Mouse (Mus musculus) stomach, embryonic 16.5 days (tissue): ENCODE measurements around the gene Tmem116. TPM values are rescaled to one million over a fixed set of nuclear protein-coding genes. Genes with fewer than 3 reads are reported as not detected.

Experiments
- ATAC-seq: fragments of 200-750 bp; cut with Nextera tagmentation; 2 replicates; pipeline ENCODE4 v1.8.0; 2017; ENCODE audit warnings: moderate number of reproducible peaks, moderate TSS enrichment; ENCODE audit not compliant: insufficient read depth, low FRiP score
- H3K27ac ChIP-seq: fragments of 300-500 bp; sonication (generic); 2 replicates; pipeline ENCODE4 v1.5.1; 2014; ENCODE audit warnings: low read length
- H3K27me3 ChIP-seq: fragments of 300-500 bp; sonication (generic); 2 replicates; pipeline ENCODE4 v1.6.1; 2014; ENCODE audit warnings: low read length, control low read depth, mixed read lengths; ENCODE audit not compliant: control insufficient read depth, insufficient read depth
- H3K36me3 ChIP-seq: fragments of 300-500 bp; sonication (generic); 2 replicates; pipeline ENCODE4 v1.6.1; 2014; ENCODE audit warnings: low read length; ENCODE audit not compliant: control insufficient read depth, insufficient read depth
- H3K4me1 ChIP-seq: fragments of 300-500 bp; sonication (generic); 2 replicates; pipeline ENCODE4 v1.6.1; 2014; ENCODE audit warnings: low read length, control low read depth, mixed read lengths; ENCODE audit not compliant: control insufficient read depth, insufficient read depth
- H3K4me2 ChIP-seq: fragments of 300-500 bp; sonication (generic); 2 replicates; pipeline ENCODE4 v1.6.1; 2014; ENCODE audit warnings: low read depth, low read length, mixed read lengths
- H3K4me3 ChIP-seq: fragments of 300-500 bp; sonication (generic); replicated peaks from 2 replicates; pipeline ENCODE4 v1.5.1; 2014; ENCODE audit warnings: mild to moderate bottlenecking, low read length
- H3K9ac ChIP-seq: fragments of 300-500 bp; sonication (generic); 2 replicates; pipeline ENCODE4 v1.6.1; 2014; ENCODE audit warnings: low read length
- H3K9me3 ChIP-seq: fragments of 300-500 bp; sonication (generic); replicated peaks from 2 replicates; pipeline ENCODE4 v1.6.1; 2016; ENCODE audit warnings: low read length, control low read depth; ENCODE audit not compliant: control insufficient read depth
- WGBS: fragments of 180-500 bp; shearing (Covaris S2); extraction: QIAGEN DNeasy Blood & Tissue Kit; methylation state at CpG from one replicate; pipeline ENCODE4 v1.1.7; 2014; 5-methylcytosine and 5-hydroxymethylcytosine counted together
- polyA plus RNA-seq: library from polyadenylated mRNA; unstranded; fragments of >200 nt; fragmentation: Nextera tagmentation; extraction: Ambion mirVana; gene quantifications from 2 replicates; pipeline ENCODE4 v1.2.1, GENCODE M21; 2015

Gene Tmem116
- polyA plus RNA-seq: 3.5 and 4.5 TPM in 2 replicates

DNA sequence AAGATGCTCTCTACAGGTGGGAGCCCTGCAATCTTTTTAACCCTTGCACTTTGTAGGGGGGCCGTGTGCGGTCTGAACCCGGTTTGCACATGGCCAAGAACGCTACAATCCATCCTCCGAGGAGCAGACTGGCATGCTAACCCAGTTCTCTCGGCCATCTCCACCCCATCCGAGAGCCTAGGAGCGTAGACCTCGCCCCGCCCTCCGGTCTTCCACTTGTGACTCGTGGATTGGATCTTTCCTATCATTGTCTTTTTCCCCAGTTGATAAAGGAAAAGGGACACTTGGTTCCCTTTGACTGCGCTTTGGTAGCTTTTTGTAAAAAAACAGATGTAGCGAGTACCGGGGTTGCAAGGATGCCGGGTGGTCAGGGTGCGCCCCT is at the start of gene Tmem116:
Tmem116 (plus strand) TSS at position 250 of the 382 bp plus-strand sequence.
- Histone ChIP-seq H3K36me3 (0 out of 2 replicates have a peak, but pooled peaks cover 7% of the 10 kb centered on the region), H3K4me2 (peak within 1 kb of the TSS; percentile 94), H3K9me3 (no peaks in the 10 kb centered on the region), H3K27ac (peak within 1 kb of the TSS; percentile 97), H3K27me3 (no peaks in the 10 kb centered on the region), H3K9ac (peak within 1 kb of the TSS; percentile 98), H3K4me1 (peaks cover 17% of the 10 kb centered on the region), H3K4me3 (peak within 1 kb of the TSS; percentile 81)
- WGBS: under 1% methylated on average over 17 of the region's 17 CpGs
- ATAC-seq: no peak

DNA sequence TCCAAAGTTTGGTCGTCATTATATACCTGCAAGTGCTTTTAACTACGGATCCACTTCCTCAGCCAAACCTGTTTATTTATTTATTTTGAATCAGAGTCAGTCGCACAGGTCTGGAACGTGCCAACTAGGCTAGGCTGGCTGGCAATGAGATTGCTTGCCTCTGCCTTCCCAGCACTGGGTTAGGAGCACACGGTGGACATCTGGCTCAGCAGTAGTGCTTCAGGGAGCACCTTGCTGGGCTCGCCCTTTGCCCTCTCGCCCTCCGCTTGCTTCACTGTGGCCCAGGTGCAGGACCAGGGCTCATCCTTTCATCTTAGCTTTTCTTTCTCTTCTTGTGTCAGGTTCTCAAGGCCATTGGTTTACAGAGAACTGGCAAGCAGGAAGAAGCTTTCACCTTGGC is 43.8 kb upstream of the Tmem116 start:
- Histone ChIP-seq H3K4me2 (no peak overlapping the region), H3K27ac (no peak overlapping the region), H3K36me3 (peaks cover 14% of the 10 kb centered on the region; the same call in 1 of the 2 replicates), H3K27me3 (no peaks in the 10 kb centered on the region), H3K4me1 (no peaks in the 10 kb centered on the region), H3K9ac (no peak overlapping the region), H3K9me3 (no peaks in the 10 kb centered on the region), H3K4me3 (no peak overlapping the region)
- WGBS: 87% methylated on average over 8 of the region's 8 CpGs
- ATAC-seq: no peak

DNA sequence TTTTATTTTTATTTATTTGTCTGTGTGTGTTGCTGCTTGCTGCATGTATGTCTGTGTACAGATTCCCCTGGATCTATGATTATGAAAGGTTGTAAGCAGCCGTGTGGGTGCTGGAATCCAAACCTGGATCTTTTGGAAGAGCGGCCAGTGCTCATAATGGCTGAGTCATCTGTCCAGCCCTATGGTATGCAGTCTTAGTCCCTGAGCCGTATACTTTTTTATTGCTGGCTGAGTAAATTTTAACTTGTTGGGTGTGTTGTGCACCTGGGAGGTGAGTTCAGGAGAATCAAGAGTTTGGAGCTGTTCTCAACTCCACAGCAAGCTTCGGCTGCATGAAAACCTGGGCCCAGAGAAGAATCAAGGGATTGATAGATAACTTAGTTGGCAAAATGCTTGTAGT is 40.7 kb upstream of the Tmem116 start:
- H3K4me2 ChIP-seq: no peak overlapping the region
- H3K4me1 ChIP-seq: no peaks in the 10 kb centered on the region
- H3K9ac ChIP-seq: no peak overlapping the region
- no peaks in the 10 kb centered on the region for H3K27me3 ChIP-seq
- ATAC-seq: no peak
- H3K27ac ChIP-seq: no peak overlapping the region
- H3K4me3 ChIP-seq: no peak overlapping the region
- no peaks in the 10 kb centered on the region for H3K9me3 ChIP-seq
- WGBS: 86% methylated on average over 4 of the region's 4 CpGs
- H3K36me3 ChIP-seq: peaks cover 18% of the 10 kb centered on the region

DNA sequence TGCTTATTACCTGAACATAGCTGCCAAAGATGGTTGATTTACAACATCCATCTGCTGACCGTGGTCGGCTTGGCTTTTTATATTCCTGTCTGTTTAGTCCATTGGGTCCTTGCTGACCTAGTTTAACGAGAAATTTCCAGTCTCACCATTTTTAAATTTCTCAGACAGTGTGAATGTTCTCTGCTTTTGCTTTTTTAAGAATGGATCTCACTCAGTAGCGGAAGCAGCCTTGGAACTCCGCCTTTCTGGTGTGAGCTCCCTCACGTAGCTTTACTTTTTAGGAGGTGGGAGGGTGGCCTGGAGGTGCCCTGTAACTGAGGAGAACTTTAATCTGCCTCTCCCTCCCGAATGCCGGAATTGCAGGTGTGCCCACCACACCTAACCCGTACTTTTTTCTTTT is 31.0 kb upstream of the Tmem116 start:
- 0 out of 2 replicates have a peak, but pooled peaks cover 4% of the 10 kb centered on the region for H3K9me3 ChIP-seq
- 88% methylated on average over 9 of the region's 9 CpGs for WGBS
- ATAC-seq: no peak
- H3K36me3 ChIP-seq: peaks cover 31% of the 10 kb centered on the region
- H3K4me1 ChIP-seq: no peaks in the 10 kb centered on the region
- no peak overlapping the region for H3K27ac ChIP-seq
- no peaks in the 10 kb centered on the region for H3K27me3 ChIP-seq
- no peak overlapping the region for H3K4me2 ChIP-seq
- no peak overlapping the region for H3K9ac ChIP-seq
- no peak overlapping the region for H3K4me3 ChIP-seq

DNA sequence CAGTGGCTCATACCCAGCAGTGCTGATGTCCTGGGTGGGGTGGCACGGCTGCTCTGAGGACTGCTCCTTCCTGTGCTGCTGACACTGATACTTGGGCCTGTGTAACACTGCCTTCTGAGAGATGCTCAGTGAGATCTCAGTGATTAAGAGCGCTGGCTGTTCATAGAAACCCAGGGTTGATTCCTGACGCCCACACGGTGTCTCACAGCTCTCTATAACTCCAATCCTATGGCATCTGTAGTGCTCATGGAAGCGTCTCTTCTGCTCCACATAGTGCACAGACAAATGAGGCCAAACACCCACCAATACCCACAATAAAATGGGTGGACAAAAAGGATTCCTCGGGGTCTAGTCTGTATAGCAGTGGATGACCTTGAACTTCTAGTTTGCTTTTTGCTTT is 28.9 kb upstream of the Tmem116 start:
- Histone ChIP-seq H3K4me3 (no peak overlapping the region), H3K36me3 (peaks cover 31% of the 10 kb centered on the region), H3K4me1 (no peaks in the 10 kb centered on the region), H3K27ac (no peak overlapping the region), H3K27me3 (no peaks in the 10 kb centered on the region), H3K9me3 (no peaks in the 10 kb centered on the region), H3K4me2 (no peak overlapping the region), H3K9ac (no peak overlapping the region)
- WGBS: 91% methylated on average over 6 of the region's 6 CpGs
- ATAC-seq: no peak

DNA sequence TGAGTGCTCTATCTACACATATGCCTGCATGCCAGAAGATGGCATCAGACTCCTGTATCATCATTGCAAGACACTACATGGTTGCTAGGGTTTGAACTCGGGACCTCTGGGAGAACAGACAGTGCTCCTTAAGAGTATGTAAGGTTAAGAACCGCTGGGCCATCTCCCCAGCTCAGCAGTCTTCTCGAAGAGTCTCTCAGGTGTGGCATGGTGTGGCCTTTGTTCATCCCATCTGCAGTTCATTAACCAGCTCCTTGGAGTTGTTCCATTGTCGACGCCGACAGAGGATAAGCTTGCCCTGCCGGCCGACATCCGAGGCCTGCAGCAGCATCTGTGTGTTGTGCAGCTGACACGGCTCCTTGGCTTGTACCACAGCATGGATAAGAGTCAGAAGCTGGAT is 28.4 kb upstream of the Tmem116 start:
- WGBS: 92% methylated on average over 10 of the region's 10 CpGs
- no peak overlapping the region for H3K4me3 ChIP-seq
- H3K4me1 ChIP-seq: no peaks in the 10 kb centered on the region
- no peak overlapping the region for H3K4me2 ChIP-seq
- H3K27me3 ChIP-seq: no peaks in the 10 kb centered on the region
- ATAC-seq: no peak
- H3K36me3 ChIP-seq: peaks cover 29% of the 10 kb centered on the region
- no peaks in the 10 kb centered on the region for H3K9me3 ChIP-seq
- no peak overlapping the region for H3K27ac ChIP-seq
- no peak overlapping the region for H3K9ac ChIP-seq

DNA sequence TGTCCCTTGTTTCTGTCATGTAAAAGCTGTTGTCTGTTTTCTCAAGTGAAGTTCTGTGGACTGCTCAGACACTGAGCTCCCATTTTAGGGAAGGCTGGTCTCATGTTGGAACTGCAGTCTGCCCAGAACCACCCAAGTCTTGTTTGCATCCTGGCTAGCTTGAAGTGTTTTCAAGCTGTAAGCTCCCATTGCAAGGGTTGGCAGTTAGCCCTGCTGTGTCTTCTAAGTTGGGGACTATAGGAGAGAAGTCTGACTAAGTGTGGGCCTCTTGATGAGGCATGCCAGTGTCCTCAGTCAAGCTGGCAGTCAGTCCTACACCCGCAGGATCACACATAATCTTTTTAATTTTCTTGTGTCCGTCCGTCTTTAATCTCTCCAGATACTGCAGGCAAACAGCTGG is 22.7 kb upstream of the Tmem116 start:
- no peak for ATAC-seq
- Histone ChIP-seq H3K4me2 (no peak overlapping the region), H3K4me1 (no peaks in the 10 kb centered on the region), H3K9me3 (no peaks in the 10 kb centered on the region), H3K9ac (no peak overlapping the region), H3K4me3 (no peak overlapping the region), H3K36me3 (peaks cover 51% of the 10 kb centered on the region), H3K27ac (no peak overlapping the region), H3K27me3 (no peaks in the 10 kb centered on the region)
- 93% methylated on average over 3 of the region's 3 CpGs for WGBS

DNA sequence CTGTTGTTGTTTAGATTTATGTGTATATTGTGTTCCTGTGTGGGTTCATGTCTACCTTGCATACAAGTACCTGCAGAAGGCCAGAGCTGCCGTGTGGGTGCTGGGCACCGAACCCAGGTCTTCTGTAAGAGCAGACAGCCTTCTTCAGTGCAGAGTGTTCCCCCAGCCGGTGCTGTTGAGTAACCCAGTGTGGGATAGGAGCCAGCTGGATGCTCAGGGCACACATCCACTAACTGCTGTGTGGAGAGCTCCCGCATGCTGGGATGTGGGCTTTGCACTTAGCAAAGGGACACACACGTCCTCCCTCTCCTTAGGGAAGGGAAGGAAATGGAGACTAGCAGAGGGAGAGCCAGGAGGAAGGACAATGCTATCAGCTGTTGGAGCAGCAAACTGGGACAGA is 13.6 kb upstream of the Tmem116 start:
- H3K9ac ChIP-seq: no peak overlapping the region
- H3K4me3 ChIP-seq: no peak overlapping the region
- no peaks in the 10 kb centered on the region for H3K9me3 ChIP-seq
- WGBS: 74% methylated on average over 5 of the region's 5 CpGs
- H3K27me3 ChIP-seq: no peaks in the 10 kb centered on the region
- H3K4me2 ChIP-seq: no peak overlapping the region
- no peaks in the 10 kb centered on the region for H3K4me1 ChIP-seq
- H3K27ac ChIP-seq: no peak overlapping the region
- ATAC-seq: no peak
- H3K36me3 ChIP-seq: peaks cover 17% of the 10 kb centered on the region

DNA sequence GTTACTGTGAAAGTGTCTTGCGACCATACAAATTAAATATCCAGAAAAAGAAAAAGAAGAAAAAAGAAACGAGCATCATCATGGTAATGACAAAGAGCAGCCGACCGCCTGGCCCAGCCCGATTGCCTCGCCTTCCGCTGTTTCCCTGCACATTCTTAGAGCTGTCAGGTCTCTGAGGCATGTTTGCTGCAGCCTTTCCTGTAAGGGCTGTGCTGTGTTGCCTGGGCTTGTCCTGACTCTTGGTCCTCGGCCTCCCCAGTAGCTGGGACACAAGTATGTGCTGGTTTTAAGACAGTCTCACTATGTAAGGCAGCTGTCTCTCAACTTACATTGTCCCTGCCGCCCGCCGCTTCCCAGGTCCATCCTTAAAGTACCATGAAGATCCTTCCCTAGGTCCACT is 12.9 kb upstream of the Tmem116 start:
- no peaks in the 10 kb centered on the region for H3K9me3 ChIP-seq
- WGBS: 83% methylated on average over 11 of the region's 11 CpGs
- peaks cover 23% of the 10 kb centered on the region for H3K36me3 ChIP-seq
- no peaks in the 10 kb centered on the region for H3K4me1 ChIP-seq
- H3K4me3 ChIP-seq: no peak overlapping the region
- no peak for ATAC-seq
- H3K9ac ChIP-seq: no peak overlapping the region
- no peaks in the 10 kb centered on the region for H3K27me3 ChIP-seq
- H3K4me2 ChIP-seq: no peak overlapping the region
- H3K27ac ChIP-seq: no peak overlapping the region

DNA sequence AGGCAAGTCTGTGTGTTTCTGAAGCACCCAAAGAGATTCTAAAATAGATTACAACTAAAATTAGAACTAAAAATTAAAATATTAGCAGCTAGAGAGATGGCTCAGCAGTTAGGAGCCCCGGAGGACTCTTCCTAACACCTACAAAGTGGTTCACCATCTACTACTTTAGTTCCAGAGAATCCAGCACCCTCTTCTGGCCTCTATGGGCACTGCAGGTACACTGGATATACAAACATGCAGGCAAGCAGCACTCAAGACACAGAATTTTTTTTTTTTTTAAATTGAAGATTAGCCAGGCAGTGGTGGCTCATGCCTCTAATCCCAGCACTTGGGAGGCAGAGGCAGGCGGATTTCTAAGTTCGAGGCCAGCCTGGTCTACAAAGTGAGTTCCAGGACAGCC is 8.1 kb upstream of the Tmem116 start:
- Histone ChIP-seq H3K9ac (no peak overlapping the region), H3K27me3 (no peaks in the 10 kb centered on the region), H3K27ac (no peak overlapping the region), H3K4me3 (no peak overlapping the region), H3K9me3 (no peaks in the 10 kb centered on the region), H3K36me3 (peaks cover 48% of the 10 kb centered on the region), H3K4me2 (no peak overlapping the region), H3K4me1 (no peaks in the 10 kb centered on the region)
- WGBS: 96% methylated on average over 3 of the region's 3 CpGs
- ATAC-seq: no peak
